29 mouse cellular contexts compared by ENCODE assay signal in genomic region chr12:76540169-76540568, GRCm38 (mm10). TPM values are rescaled to one million over a fixed set of nuclear protein-coding genes. Genes with fewer than 3 reads are reported as not detected.
DNase-seq lines count a peak whose midpoint lies in the region; ATAC-seq and TF ChIP-seq lines count a peak whose summit lies in the region.
"Had no signal": no experiment of that assay in that cellular context is flagged by ENCODE, and none has a peak within 500 bp of the region (broad histone marks: within the 10 kb centered on the region; RNA-seq: fewer than 3 reads in every experiment).

No protein-coding gene starts in this region.

- peak; percentile 81 for ATAC-seq in granulocyte monocyte progenitor cell, adult 5-6 weeks (replicated peaks; ENCODE audit: poor library complexity, severe bottlenecking)
- no peak for ATAC-seq in hindbrain, embryonic 12.5 days (ENCODE audit: low FRiP score)
- ATAC-seq: forebrain, postnatal 0 days had no signal

- intact Hi-C loops in gastrocnemius, adult 2 months (cut with DNase I), result no loop called here

- no peak for TF ChIP-seq POLR2A in small intestine, adult 2 months (IDR thresholded peaks at IDR 0.05; ENCODE audit: low read depth, low read length)

- H3K9ac ChIP-seq in hindbrain, embryonic 12.5 days, result no peak overlapping the region
- H3K9ac ChIP-seq: embryonic facial prominence, embryonic 15.5 days; forebrain, embryonic 12.5 days; forebrain, postnatal 0 days; heart, embryonic 15.5 days; hindbrain, embryonic 14.5 days; liver, embryonic 13.5 days; neural tube, embryonic 15.5 days had no signal

- peaks cover 16% of the 10 kb centered on the region for H3K4me1 ChIP-seq in small intestine, adult 2 months (ENCODE audit: control insufficient read depth, insufficient read depth, insufficient read length, low read length)
- no peaks in the 10 kb centered on the region; the same call in 1 of the 2 replicates for H3K4me1 ChIP-seq in hindbrain, embryonic 12.5 days
- H3K4me1 ChIP-seq: neural tube, embryonic 15.5 days had no signal

- H3K4me3 ChIP-seq in gastrocnemius, adult 2 months, result no peak overlapping the region
- no peak overlapping the region for H3K4me3 ChIP-seq in small intestine, adult 2 months (ENCODE audit: low read depth, low read length)
- no peak overlapping the region for H3K4me3 ChIP-seq in hindbrain, embryonic 12.5 days
- H3K4me3 ChIP-seq: embryonic facial prominence, embryonic 10.5 days; embryonic facial prominence, embryonic 15.5 days; forebrain, embryonic 12.5 days; heart, embryonic 10.5 days; heart, embryonic 15.5 days; liver, embryonic 13.5 days; megakaryocyte, embryonic 14.5 days; neural tube, embryonic 15.5 days had no signal

- no peak for TF ChIP-seq CTCF in gastrocnemius, adult 2 months (IDR thresholded peaks at IDR 0.05)
- no peak for TF ChIP-seq CTCF in small intestine, adult 2 months (IDR thresholded peaks at IDR 0.05; ENCODE audit: extremely low read depth, insufficient read length, insufficient replicate concordance, low read depth, low read length)

- DNase-seq in gastrocnemius, adult 2 months, result no peak
- DNase-seq in gastrocnemius, postnatal 10 days, result no peak
- peak; percentile 81 for DNase-seq in 416B (ENCODE audit: low read depth)
- DNase-seq in spleen, postnatal 36 days (ENCODE audit: low spot score in 2 of 2), result no peak
- DNase-seq: adrenal gland, postnatal 25 days; cerebellum, adult 2 months; cerebellum, postnatal 14 days; forebrain, postnatal 0 days; gastrocnemius, postnatal 14 days; kidney, adult 2 months; kidney, postnatal 4 days; left cerebral cortex, postnatal 4 days; liver, embryonic 13.5 days; lung, adult 2 months; lung, postnatal 14 days; midbrain, embryonic 14.5 days; right cerebral cortex, adult 18-20 months had no signal

- 79% methylated on average over 3 of the region's 3 CpGs for WGBS in small intestine, adult 2 months
- WGBS in hindbrain, embryonic 12.5 days, result 84% methylated on average over 3 of the region's 3 CpGs

- peak overlapping the region; percentile 75; the same call in 1 of the 2 replicates for H3K27ac ChIP-seq in gastrocnemius, adult 2 months
- H3K27ac ChIP-seq in small intestine, adult 2 months (ENCODE audit: insufficient read depth, low read depth, low read length), result peak overlapping the region; percentile 0; the same call in 1 of the 2 replicates
- H3K27ac ChIP-seq in hindbrain, embryonic 12.5 days, result no peak overlapping the region
- H3K27ac ChIP-seq: embryonic facial prominence, embryonic 10.5 days; forebrain, embryonic 12.5 days; heart, embryonic 10.5 days; heart, embryonic 15.5 days; hindbrain, embryonic 14.5 days; kidney, postnatal 0 days; liver, embryonic 13.5 days; neural tube, embryonic 15.5 days had no signal

- no peak overlapping the region for H3K4me2 ChIP-seq in hindbrain, embryonic 12.5 days (replicated peaks)
- H3K4me2 ChIP-seq: embryonic facial prominence, embryonic 15.5 days; forebrain, embryonic 12.5 days; heart, embryonic 15.5 days; hindbrain, embryonic 14.5 days; liver, embryonic 13.5 days; neural tube, embryonic 15.5 days had no signal

- H3K36me3 ChIP-seq in small intestine, adult 2 months (ENCODE audit: control insufficient read depth, insufficient read depth, low read length), result peaks cover 2% of the 10 kb centered on the region; the same call in 1 of the 2 replicates
- H3K36me3 ChIP-seq in hindbrain, embryonic 12.5 days, result no peaks in the 10 kb centered on the region
- H3K36me3 ChIP-seq: embryonic facial prominence, embryonic 10.5 days; embryonic facial prominence, embryonic 15.5 days; forebrain, embryonic 12.5 days; liver, embryonic 13.5 days; neural tube, embryonic 15.5 days had no signal

- no peaks in the 10 kb centered on the region for H3K9me3 ChIP-seq in hindbrain, embryonic 12.5 days (replicated peaks)
- H3K9me3 ChIP-seq: embryonic facial prominence, embryonic 10.5 days; embryonic facial prominence, embryonic 15.5 days; forebrain, embryonic 12.5 days; heart, embryonic 10.5 days; heart, embryonic 15.5 days; liver, embryonic 13.5 days; neural tube, embryonic 15.5 days had no signal

- no peaks in the 10 kb centered on the region for H3K27me3 ChIP-seq in small intestine, adult 2 months (ENCODE audit: control insufficient read depth, insufficient read depth, low read length)
- peaks cover 21% of the 10 kb centered on the region for H3K27me3 ChIP-seq in hindbrain, embryonic 12.5 days
- H3K27me3 ChIP-seq: embryonic facial prominence, embryonic 15.5 days; heart, embryonic 15.5 days had no signal

RNA-seq across cellular contexts. Expression of gene Plekhg3, which starts 9.5 kb away (rescaled TPM):
- total RNA-seq in gastrocnemius, adult 2 months (2021), result 1 to 10 TPM; 5.3 to 6.1 TPM
- total RNA-seq in gastrocnemius, postnatal 10 days (2021), result 10 to 100 TPM; 13.6 to 18.5 TPM
- total RNA-seq in granulocyte monocyte progenitor cell, adult 5-6 weeks (2014; fragmentation: Nextera tagmentation), result 19.6 and 20.5 TPM in 2 replicates
- 13.3 and 15.6 TPM in 2 replicates for total RNA-seq in granulocyte monocyte progenitor cell, adult 5-6 weeks (2017)
- polyA plus RNA-seq in small intestine, adult 2 months (2012; rRNA removed), result 12.3 and 16.9 TPM in 2 replicates
- polyA plus RNA-seq in hindbrain, embryonic 12.5 days (2016; fragmentation: Nextera tagmentation; extraction: Ambion mirVana), result 3.0 and 3.6 TPM in 2 replicates
